Mouse (Mus musculus): ENCODE measurements at regions not wholly inside any gene's neighbourhood (a gene's known extent, or its start where the extent isn't known, plus 50 kb on each side); places are given as distances from the start of the nearest gene placed in this dataset.

GRCm38 (mm10) chr5:112110306-112110969, 141.9 kb downstream of the Cryba4 start:
- TF ChIP-seq POLR2A (IDR thresholded peaks at IDR 0.05; ENCODE audit: borderline replicate concordance, extremely low read depth, insufficient read depth, insufficient read length): no peak
- H3K4me3 ChIP-seq (replicated peaks; ENCODE audit: low read length): no peak overlapping the region
- WGBS: 43% methylated on average over 22 of the region's 22 CpGs

DNA sequence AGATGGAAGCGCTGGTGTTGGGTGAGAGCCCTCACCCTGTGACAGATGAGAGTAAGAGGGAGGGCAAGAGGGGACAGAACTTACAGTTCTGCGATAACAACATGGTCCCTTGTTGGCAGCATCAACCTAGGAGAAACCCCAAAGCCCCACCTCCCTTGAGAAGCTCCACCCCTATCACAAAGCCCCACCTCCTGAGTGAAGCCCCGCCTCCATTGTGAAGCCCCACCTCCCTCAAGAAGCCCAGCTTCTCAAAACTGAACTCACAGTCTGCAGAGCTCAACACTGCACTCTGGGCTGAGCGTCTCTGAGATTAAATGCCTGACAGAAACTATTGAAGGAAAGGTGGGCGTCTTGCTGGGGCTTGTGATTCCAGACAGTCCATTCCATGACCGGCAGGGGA, 131.6 kb downstream of the Cryba4 start:
- no peaks in the 10 kb centered on the region for H3K36me3 ChIP-seq (ENCODE audit: control insufficient read depth, insufficient read depth, low read length)
- no peak overlapping the region for H3K9ac ChIP-seq (ENCODE audit: low read depth, low read length, severe bottlenecking)
- H3K27ac ChIP-seq (replicated peaks; ENCODE audit: low read depth, low read length): no peak overlapping the region
- no peaks in the 10 kb centered on the region for H3K9me3 ChIP-seq (ENCODE audit: control insufficient read depth, low read length)
- ATAC-seq (ENCODE audit: low FRiP score, low read depth): no peak
- TF ChIP-seq POLR2A (IDR thresholded peaks at IDR 0.05; ENCODE audit: borderline replicate concordance, extremely low read depth, insufficient read depth, insufficient read length): no peak
- no peak for DNase-seq (ENCODE audit: low spot score)
- H3K4me1 ChIP-seq (ENCODE audit: control insufficient read depth, insufficient read depth, low read length): no peaks in the 10 kb centered on the region
- H3K27me3 ChIP-seq (ENCODE audit: control insufficient read depth, insufficient read depth, low read length): no peaks in the 10 kb centered on the region
- H3K4me3 ChIP-seq (replicated peaks; ENCODE audit: low read length): no peak overlapping the region
- no peak overlapping the region for H3K4me2 ChIP-seq (replicated peaks; ENCODE audit: low read depth, low read length, severe bottlenecking)
- 58% methylated on average over 6 of the region's 6 CpGs for WGBS

More at GRCm38 (mm10) chr5:112110306-112110969, 141.9 kb downstream of the Cryba4 start:
- DNase-seq (ENCODE audit: low spot score) (no peak), ATAC-seq (ENCODE audit: low FRiP score, low read depth) (no peak)
- Histone ChIP-seq H3K36me3 (ENCODE audit: control insufficient read depth, insufficient read depth, low read length) (no peaks in the 10 kb centered on the region), H3K4me1 (ENCODE audit: control insufficient read depth, insufficient read depth, low read length) (no peaks in the 10 kb centered on the region), H3K9me3 (ENCODE audit: control insufficient read depth, low read length) (no peaks in the 10 kb centered on the region), H3K4me2 (replicated peaks; ENCODE audit: low read depth, low read length, severe bottlenecking) (no peak overlapping the region), H3K27ac (replicated peaks; ENCODE audit: low read depth, low read length) (no peak overlapping the region), H3K27me3 (ENCODE audit: control insufficient read depth, insufficient read depth, low read length) (no peaks in the 10 kb centered on the region), H3K9ac (ENCODE audit: low read depth, low read length, severe bottlenecking) (no peak overlapping the region)

GRCm38 (mm10) chr5:112121554-112121953, 130.8 kb downstream of the Cryba4 start:
- Histone ChIP-seq H3K9me3 (ENCODE audit: control insufficient read depth, low read length) (no peaks in the 10 kb centered on the region), H3K27ac (replicated peaks; ENCODE audit: low read depth, low read length) (no peak overlapping the region), H3K4me1 (ENCODE audit: control insufficient read depth, insufficient read depth, low read length) (no peaks in the 10 kb centered on the region), H3K27me3 (ENCODE audit: control insufficient read depth, insufficient read depth, low read length) (no peaks in the 10 kb centered on the region), H3K9ac (ENCODE audit: low read depth, low read length, severe bottlenecking) (no peak overlapping the region), H3K4me3 (replicated peaks; ENCODE audit: low read length) (no peak overlapping the region), H3K36me3 (ENCODE audit: control insufficient read depth, insufficient read depth, low read length) (no peaks in the 10 kb centered on the region), H3K4me2 (replicated peaks; ENCODE audit: low read depth, low read length, severe bottlenecking) (no peak overlapping the region)
- 34% methylated on average over 9 of the region's 9 CpGs for WGBS
- no peak for ATAC-seq (ENCODE audit: low FRiP score, low read depth)
- no peak for DNase-seq (ENCODE audit: low spot score)
- TF ChIP-seq POLR2A (IDR thresholded peaks at IDR 0.05; ENCODE audit: borderline replicate concordance, extremely low read depth, insufficient read depth, insufficient read length): no peak

DNA sequence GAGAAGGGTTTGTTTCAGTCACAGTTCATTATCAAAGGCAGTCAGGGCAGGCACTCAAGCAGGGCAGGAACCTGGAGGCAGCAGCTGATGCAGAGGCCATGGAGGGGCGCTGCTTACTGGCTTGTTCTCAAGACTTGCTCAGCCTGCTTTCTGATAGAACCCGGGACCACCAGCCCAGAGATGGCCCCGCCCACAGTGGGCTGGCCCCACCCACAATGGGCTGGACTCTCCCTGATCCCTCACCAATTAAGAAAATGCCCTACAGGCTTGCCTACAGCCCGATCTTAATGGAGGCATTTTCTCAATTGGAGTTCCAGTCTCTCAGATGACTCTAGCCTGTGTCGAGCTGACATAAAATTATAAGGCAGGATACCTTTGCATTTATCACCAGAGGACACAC, 129.7 kb downstream of the Cryba4 start:
- Histone ChIP-seq H3K4me2 (replicated peaks; ENCODE audit: low read depth, low read length, severe bottlenecking) (no peak overlapping the region), H3K27ac (replicated peaks; ENCODE audit: low read depth, low read length) (no peak overlapping the region), H3K36me3 (ENCODE audit: control insufficient read depth, insufficient read depth, low read length) (no peaks in the 10 kb centered on the region), H3K4me1 (ENCODE audit: control insufficient read depth, insufficient read depth, low read length) (no peaks in the 10 kb centered on the region), H3K9me3 (ENCODE audit: control insufficient read depth, low read length) (no peaks in the 10 kb centered on the region), H3K27me3 (ENCODE audit: control insufficient read depth, insufficient read depth, low read length) (no peaks in the 10 kb centered on the region), H3K4me3 (replicated peaks; ENCODE audit: low read length) (no peak overlapping the region), H3K9ac (ENCODE audit: low read depth, low read length, severe bottlenecking) (no peak overlapping the region)
- DNase-seq (ENCODE audit: low spot score): no peak
- no peak for ATAC-seq (ENCODE audit: low FRiP score, low read depth)
- no peak for TF ChIP-seq POLR2A (IDR thresholded peaks at IDR 0.05; ENCODE audit: borderline replicate concordance, extremely low read depth, insufficient read depth, insufficient read length)
- WGBS: 12% methylated on average over 5 of the region's 5 CpGs

DNA sequence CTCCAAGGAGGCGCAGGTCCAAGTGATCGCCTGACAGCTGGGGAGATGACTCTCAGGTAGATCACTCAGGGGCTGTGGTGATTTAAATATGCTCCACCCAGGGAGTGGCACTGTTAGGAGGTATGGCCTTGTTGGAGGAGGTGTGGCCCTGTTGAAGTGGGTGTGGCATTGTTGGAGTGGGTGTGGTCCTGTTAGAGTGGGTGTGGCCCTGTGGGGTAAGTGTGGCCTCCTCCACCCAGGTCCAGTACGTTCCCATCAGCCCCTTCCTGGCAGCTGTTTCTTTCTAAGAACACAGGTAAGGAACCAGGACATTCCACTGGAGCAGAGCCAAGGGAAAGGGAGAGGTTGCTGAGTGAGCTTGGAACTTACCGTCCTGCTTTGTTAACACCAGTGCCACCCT, 125.1 kb downstream of the Cryba4 start:
- WGBS: 64% methylated on average over 4 of the region's 4 CpGs
- H3K27me3 ChIP-seq (ENCODE audit: control insufficient read depth, insufficient read depth, low read length): no peaks in the 10 kb centered on the region; the same call in 1 of the 2 replicates
- TF ChIP-seq POLR2A (IDR thresholded peaks at IDR 0.05; ENCODE audit: borderline replicate concordance, extremely low read depth, insufficient read depth, insufficient read length): no peak
- DNase-seq (ENCODE audit: low spot score): no peak
- no peak for ATAC-seq (ENCODE audit: low FRiP score, low read depth)
- H3K4me1 ChIP-seq (ENCODE audit: control insufficient read depth, insufficient read depth, low read length): no peaks in the 10 kb centered on the region
- no peaks in the 10 kb centered on the region for H3K9me3 ChIP-seq (ENCODE audit: control insufficient read depth, low read length)
- H3K27ac ChIP-seq (replicated peaks; ENCODE audit: low read depth, low read length): no peak overlapping the region
- H3K36me3 ChIP-seq (ENCODE audit: control insufficient read depth, insufficient read depth, low read length): no peaks in the 10 kb centered on the region
- no peak overlapping the region for H3K4me2 ChIP-seq (replicated peaks; ENCODE audit: low read depth, low read length, severe bottlenecking)
- no peak overlapping the region for H3K9ac ChIP-seq (ENCODE audit: low read depth, low read length, severe bottlenecking)
- no peak overlapping the region for H3K4me3 ChIP-seq (replicated peaks; ENCODE audit: low read length)
